Mouse (Mus musculus) left cerebral cortex, adult 8-10 months (tissue): Measurements from ENCODE around the gene Ccdc93. TPM values are rescaled to one million over a fixed set of nuclear protein-coding genes. Genes with fewer than 3 reads are reported as not detected.

Experiments used
- DNase-seq, 2 experiments: peaks; one replicate each; pipeline ENCODE4 v3.0.0; 2022; ENCODE audit warnings: low spot score in 2 of 2
- total RNA-seq, 4 experiments: library from RNA; stranded (reverse); gene quantifications; 2 replicates each; pipeline ENCODE4 v1.2.4; 2022

Ccdc93 gene
- total RNA-seq, 4 experiments from 2014 or later = 20.8 to 25.6 (median 22.7) TPM

- no peak for DNase-seq
These were observed 81.1 kb downstream of the Ccdc93 start for GRCm38 (mm10) chr1:121511966-121512365.

GRCm38 (mm10) chr1:121518609-121519008, 87.8 kb downstream of the Ccdc93 start:
- no peak for DNase-seq

GRCm38 (mm10) chr1:121527061-121527460, 96.2 kb downstream of the Ccdc93 start:
- peak in 1 of 2 experiments; percentile 43 for DNase-seq

- no peak for DNase-seq
These were observed 97.0 kb downstream of the Ccdc93 start for GRCm38 (mm10) chr1:121527600-121528398.

- peak in 1 of 2 experiments; percentile 10 for DNase-seq
These were observed 97.5 kb downstream of the Ccdc93 start, which contains the start of gene Htr5b for GRCm38 (mm10) chr1:121528399-121528720. Gene Htr5b (minus strand): TSS chr1:121528465.

- DNase-seq = no peak
These were observed 98.4 kb downstream of the Ccdc93 start for GRCm38 (mm10) chr1:121529286-121529685.

GRCm38 (mm10) chr1:121531439-121531838, 100.6 kb downstream of the Ccdc93 start:
- DNase-seq = no peak

- DNase-seq = peak in 1 of 2 experiments; percentile 12
These were observed 109.5 kb downstream of the Ccdc93 start for GRCm38 (mm10) chr1:121540361-121540760.

- DNase-seq = peak in 1 of 2 experiments; percentile 23
These were observed 116.0 kb downstream of the Ccdc93 start for GRCm38 (mm10) chr1:121546844-121547243.

GRCm38 (mm10) chr1:121548667-121549066, 117.8 kb downstream of the Ccdc93 start:
- no peak for DNase-seq

GRCm38 (mm10) chr1:121549456-121549855, 118.6 kb downstream of the Ccdc93 start:
- no peak for DNase-seq

GRCm38 (mm10) chr1:121550801-121551456, 120.1 kb downstream of the Ccdc93 start:
- no peak for DNase-seq

GRCm38 (mm10) chr1:121551457-121551835, 120.6 kb downstream of the Ccdc93 start:
- DNase-seq = peak in 1 of 2 experiments; percentile 56

Other genes with a start within 250 kb of the Ccdc93 start
- gene Insig2, start 98.5 kb upstream of the Ccdc93 start, total RNA-seq = 10 to 100 TPM; 55.3 to 71.9 (median 64.8) TPM
- 1 to 10 TPM in 2 of 4 experiments, under 1 TPM in 2; 0.58 to 1.6 (median 1.0) TPM for gene Htr5b, start 97.4 kb downstream of the Ccdc93 start, total RNA-seq
- gene Ddx18, start 136.9 kb downstream of the Ccdc93 start, total RNA-seq = 10 to 100 TPM; 23.6 to 28.9 (median 27.5) TPM